Mouse (Mus musculus) brain, embryonic 14.5 days (tissue): ENCODE results near the gene Tfap2e.

ENCODE experiments used
- CTCF ChIP-seq: fragments of 200-500 bp; IDR thresholded peaks from 2 replicates; pipeline ENCODE4 v1.5.1; 2012; ENCODE audit warnings: inconsistent platforms, mild to moderate bottlenecking, moderate library complexity, borderline replicate concordance; ENCODE audit not compliant: insufficient read depth, insufficient read length; ENCODE audit errors: extremely low read depth
- POLR2A ChIP-seq: fragments of 200-500 bp; IDR thresholded peaks from 2 replicates; pipeline ENCODE4 v1.6.1; 2012; ENCODE audit warnings: mild to moderate bottlenecking, inconsistent platforms, borderline replicate concordance; ENCODE audit not compliant: poor library complexity, insufficient read depth, insufficient read length, severe bottlenecking; ENCODE audit errors: extremely low read depth

GRCm38 (mm10) chr4:126758299-126758698 is 22.3 kb upstream of the Tfap2e start:
- TF ChIP-seq CTCF (no peak), POLR2A (no peak)
